Mouse (Mus musculus) limb, embryonic 13.5 days (tissue): Measurements from ENCODE around the gene Snx13. TPM values are rescaled to one million over a fixed set of nuclear protein-coding genes. Genes with fewer than 3 reads are reported as not detected.

Source experiments
- microRNA counts: library from miRNA; unstranded; fragments of <30 nt; microRNA quantifications from one replicate; lab custom pipeline; 2016
- microRNA-seq: library from miRNA; unstranded; fragments of <30 nt; microRNA quantifications from one replicate; pipeline ENCODE4, GENCODE M21; 2016
- polyA plus RNA-seq: library from polyadenylated mRNA; unstranded; fragments of >200 nt; fragmentation: Nextera tagmentation; extraction: Ambion mirVana; gene quantifications from 2 replicates; pipeline ENCODE4 v1.2.1, GENCODE M21; 2015

The Snx13 gene
- polyA plus RNA-seq, 1 experiment from 2014 or later = 26.1 TPM

MicroRNA genes within 50 kb of the gene (microRNA counts, 519-probe panel; counts per million panel counts)
- microRNA mmu-miR-680 (lab: Ali Mortazavi, UCI) = not detected

Small RNA genes within 50 kb of the gene (microRNA-seq; reads per million reads assigned to microRNA genes)
- gene Mir680-3 = not detected

Other genes starting within 250 kb of the Snx13 start
- 8.4 and 8.5 TPM in 2 replicates for gene Hdac9, start 130.1 kb upstream of the Snx13 start, polyA plus RNA-seq
- not detected in 2 replicates for gene Prps1l1, start 62.4 kb upstream of the Snx13 start, polyA plus RNA-seq